Mouse (Mus musculus): ENCODE data around the gene Gid4. TPM values are rescaled to one million over a fixed set of nuclear protein-coding genes. Genes with fewer than 3 reads are reported as not detected.

The Gid4 gene
- 10.9 and 12.0 TPM in 2 replicates for polyA plus RNA-seq (2015; fragmentation: Nextera tagmentation; extraction: Ambion mirVana)

GRCm38 (mm10) chr11:60416963-60417716 lies at the start of gene Gid4:
TSS of gene Gid4 (plus strand) at chr11:60417145.
- peak; percentile 97 for ATAC-seq (ENCODE audit: low FRiP score, low TSS enrichment)
- Histone ChIP-seq H3K4me3 (ENCODE audit: low read depth, low read length) (peak within 1 kb of the TSS; percentile 88), H3K36me3 (ENCODE audit: control insufficient read depth, insufficient read depth, low read length) (no peaks in the 10 kb centered on the region), H3K27me3 (ENCODE audit: control insufficient read depth, insufficient read depth, low read length) (no peaks in the 10 kb centered on the region), H3K4me2 (replicated peaks; ENCODE audit: low read depth) (peak within 1 kb of the TSS; percentile 88), H3K9me3 (ENCODE audit: control insufficient read depth, low read length) (no peaks in the 10 kb centered on the region), H3K4me1 (replicated peaks; ENCODE audit: control insufficient read depth, insufficient read depth) (peaks cover 3% of the 10 kb centered on the region; the same call in 1 of the 2 replicates), H3K27ac (replicated peaks) (peak within 1 kb of the TSS; percentile 84), H3K9ac (ENCODE audit: low read length) (peak within 1 kb of the TSS; percentile 92)
- under 1% methylated on average over 72 of the region's 81 CpGs for WGBS
- DNase-seq (ENCODE audit: low spot score): peak; percentile 99
- TF ChIP-seq CTCF (IDR thresholded peaks at IDR 0.05; ENCODE audit: low read depth) (no peak), EP300 (optimal IDR thresholded peaks at IDR 0.05) (no peak)

- Histone ChIP-seq H3K9me3 (ENCODE audit: control insufficient read depth, low read length) (no peaks in the 10 kb centered on the region), H3K4me3 (ENCODE audit: low read depth, low read length) (no peak overlapping the region), H3K36me3 (ENCODE audit: control insufficient read depth, insufficient read depth, low read length) (no peaks in the 10 kb centered on the region), H3K9ac (ENCODE audit: low read length) (no peak overlapping the region), H3K4me2 (replicated peaks; ENCODE audit: low read depth) (no peak overlapping the region), H3K27me3 (ENCODE audit: control insufficient read depth, insufficient read depth, low read length) (no peaks in the 10 kb centered on the region), H3K4me1 (replicated peaks; ENCODE audit: control insufficient read depth, insufficient read depth) (no peaks in the 10 kb centered on the region; the same call in 1 of the 2 replicates), H3K27ac (replicated peaks) (no peak overlapping the region)
- TF ChIP-seq CTCF (IDR thresholded peaks at IDR 0.05; ENCODE audit: low read depth) (peak; percentile 53), EP300 (optimal IDR thresholded peaks at IDR 0.05) (no peak)
- 53% methylated on average over 3 of the region's 3 CpGs for WGBS
- ATAC-seq (ENCODE audit: low FRiP score, low TSS enrichment): no peak
- DNase-seq (ENCODE audit: low spot score): no peak
Measured at GRCm38 (mm10) chr11:60367256-60367655, 49.7 kb upstream of the Gid4 start.

GRCm38 (mm10) chr11:60368909-60369308 lies 48.0 kb upstream of the Gid4 start:
- no peak overlapping the region for H3K27ac ChIP-seq (replicated peaks)

GRCm38 (mm10) chr11:60369448-60369847 lies 47.5 kb upstream of the Gid4 start:
- TF ChIP-seq CTCF (IDR thresholded peaks at IDR 0.05; ENCODE audit: low read depth) (no peak), EP300 (optimal IDR thresholded peaks at IDR 0.05) (no peak)
- 58% methylated on average over 4 of the region's 4 CpGs for WGBS
- no peak overlapping the region for H3K27ac ChIP-seq (replicated peaks)

More at GRCm38 (mm10) chr11:60368909-60369308, 48.0 kb upstream of the Gid4 start:
- Histone ChIP-seq H3K27me3 (ENCODE audit: control insufficient read depth, insufficient read depth, low read length) (no peaks in the 10 kb centered on the region), H3K9ac (ENCODE audit: low read length) (no peak overlapping the region), H3K4me3 (ENCODE audit: low read depth, low read length) (no peak overlapping the region), H3K4me2 (replicated peaks; ENCODE audit: low read depth) (no peak overlapping the region), H3K36me3 (ENCODE audit: control insufficient read depth, insufficient read depth, low read length) (no peaks in the 10 kb centered on the region), H3K9me3 (ENCODE audit: control insufficient read depth, low read length) (no peaks in the 10 kb centered on the region), H3K4me1 (replicated peaks; ENCODE audit: control insufficient read depth, insufficient read depth) (no peaks in the 10 kb centered on the region; the same call in 1 of the 2 replicates)
- WGBS: 54% methylated on average over 4 of the region's 4 CpGs
- TF ChIP-seq EP300 (optimal IDR thresholded peaks at IDR 0.05): no peak
- TF ChIP-seq CTCF (IDR thresholded peaks at IDR 0.05; ENCODE audit: low read depth): no peak
- DNase-seq (ENCODE audit: low spot score) (no peak), ATAC-seq (ENCODE audit: low FRiP score, low TSS enrichment) (no peak)

GRCm38 (mm10) chr11:60370431-60370830 lies 46.5 kb upstream of the Gid4 start:
- H3K4me2 ChIP-seq (replicated peaks; ENCODE audit: low read depth): no peak overlapping the region
- no peak overlapping the region for H3K27ac ChIP-seq (replicated peaks)
- 78% methylated on average over 13 of the region's 13 CpGs for WGBS
- H3K4me3 ChIP-seq (ENCODE audit: low read depth, low read length): no peak overlapping the region
- no peaks in the 10 kb centered on the region for H3K27me3 ChIP-seq (ENCODE audit: control insufficient read depth, insufficient read depth, low read length)
- H3K4me1 ChIP-seq (replicated peaks; ENCODE audit: control insufficient read depth, insufficient read depth): no peaks in the 10 kb centered on the region; the same call in 1 of the 2 replicates
- DNase-seq (ENCODE audit: low spot score) (no peak), ATAC-seq (ENCODE audit: low FRiP score, low TSS enrichment) (no peak)
- no peak overlapping the region for H3K9ac ChIP-seq (ENCODE audit: low read length)
- no peaks in the 10 kb centered on the region for H3K36me3 ChIP-seq (ENCODE audit: control insufficient read depth, insufficient read depth, low read length)
- no peak for TF ChIP-seq EP300 (optimal IDR thresholded peaks at IDR 0.05)
- no peak for TF ChIP-seq CTCF (IDR thresholded peaks at IDR 0.05; ENCODE audit: low read depth)
- no peaks in the 10 kb centered on the region for H3K9me3 ChIP-seq (ENCODE audit: control insufficient read depth, low read length)

More at GRCm38 (mm10) chr11:60369448-60369847, 47.5 kb upstream of the Gid4 start:
- Histone ChIP-seq H3K4me2 (replicated peaks; ENCODE audit: low read depth) (no peak overlapping the region), H3K4me1 (replicated peaks; ENCODE audit: control insufficient read depth, insufficient read depth) (no peaks in the 10 kb centered on the region; the same call in 1 of the 2 replicates), H3K36me3 (ENCODE audit: control insufficient read depth, insufficient read depth, low read length) (no peaks in the 10 kb centered on the region), H3K9ac (ENCODE audit: low read length) (no peak overlapping the region), H3K27me3 (ENCODE audit: control insufficient read depth, insufficient read depth, low read length) (no peaks in the 10 kb centered on the region), H3K9me3 (ENCODE audit: control insufficient read depth, low read length) (no peaks in the 10 kb centered on the region), H3K4me3 (ENCODE audit: low read depth, low read length) (no peak overlapping the region)
- no peak for DNase-seq (ENCODE audit: low spot score)
- no peak for ATAC-seq (ENCODE audit: low FRiP score, low TSS enrichment)

GRCm38 (mm10) chr11:60374481-60374880 lies 42.5 kb upstream of the Gid4 start:
- H3K9me3 ChIP-seq (ENCODE audit: control insufficient read depth, low read length): no peaks in the 10 kb centered on the region
- no peak overlapping the region for H3K4me3 ChIP-seq (ENCODE audit: low read depth, low read length)
- H3K9ac ChIP-seq (ENCODE audit: low read length): no peak overlapping the region
- H3K27me3 ChIP-seq (ENCODE audit: control insufficient read depth, insufficient read depth, low read length): no peaks in the 10 kb centered on the region
- no peak for TF ChIP-seq CTCF (IDR thresholded peaks at IDR 0.05; ENCODE audit: low read depth)
- TF ChIP-seq EP300 (optimal IDR thresholded peaks at IDR 0.05): no peak
- DNase-seq (ENCODE audit: low spot score): no peak
- H3K4me2 ChIP-seq (replicated peaks; ENCODE audit: low read depth): no peak overlapping the region
- no peaks in the 10 kb centered on the region for H3K36me3 ChIP-seq (ENCODE audit: control insufficient read depth, insufficient read depth, low read length)
- WGBS: 81% methylated on average over 6 of the region's 6 CpGs
- ATAC-seq (ENCODE audit: low FRiP score, low TSS enrichment): no peak
- H3K27ac ChIP-seq (replicated peaks): no peak overlapping the region
- no peaks in the 10 kb centered on the region for H3K4me1 ChIP-seq (replicated peaks; ENCODE audit: control insufficient read depth, insufficient read depth)
